Mouse (Mus musculus) myocyte (in vitro differentiated cells): ENCODE measurements around the gene Sez6l.

ENCODE experiments used
- CEBPB ChIP-seq: IDR thresholded peaks from 2 replicates; pipeline ENCODE4 v1.6.1; 2011; ENCODE audit warnings: mild to moderate bottlenecking, moderate library complexity; ENCODE audit not compliant: poor library complexity, insufficient read depth, severe bottlenecking
- E2F4 ChIP-seq: IDR thresholded peaks from one replicate; pipeline ENCODE4 v1.6.1; 2011; ENCODE audit warnings: mild to moderate bottlenecking, control low read depth, moderate library complexity; ENCODE audit not compliant: insufficient read depth
- MAX ChIP-seq: IDR thresholded peaks from one replicate; pipeline ENCODE4 v1.6.1; 2011; ENCODE audit warnings: low read depth, mild to moderate bottlenecking, control low read depth
- POLR2A ChIP-seq: IDR thresholded peaks from one replicate; pipeline ENCODE4 v1.6.1; 2011; ENCODE audit warnings: low read depth, mild to moderate bottlenecking, control low read depth, moderate library complexity; ENCODE audit not compliant: insufficient read length
- POLR2AphosphoS2 ChIP-seq: IDR thresholded peaks from one replicate; pipeline ENCODE4 v1.6.1; 2011; ENCODE audit warnings: low read depth, control low read depth; ENCODE audit not compliant: insufficient read length
- REST ChIP-seq: IDR thresholded peaks from one replicate; pipeline ENCODE4 v1.6.1; 2011; ENCODE audit warnings: mild to moderate bottlenecking, control low read depth, moderate library complexity; ENCODE audit not compliant: insufficient read depth, insufficient read length
- SRF ChIP-seq: IDR thresholded peaks from one replicate; pipeline ENCODE4 v1.6.1; 2011; ENCODE audit warnings: low read depth; ENCODE audit not compliant: control insufficient read depth, insufficient read length
- TCF12 ChIP-seq: IDR thresholded peaks from one replicate; pipeline ENCODE4 v1.6.1; 2011; ENCODE audit warnings: mild to moderate bottlenecking, control low read depth; ENCODE audit not compliant: poor library complexity, insufficient read depth, severe bottlenecking
- USF1 ChIP-seq: IDR thresholded peaks from one replicate; pipeline ENCODE4 v1.6.1; 2011; ENCODE audit warnings: low read depth, mild to moderate bottlenecking, control low read depth, moderate library complexity

DNA sequence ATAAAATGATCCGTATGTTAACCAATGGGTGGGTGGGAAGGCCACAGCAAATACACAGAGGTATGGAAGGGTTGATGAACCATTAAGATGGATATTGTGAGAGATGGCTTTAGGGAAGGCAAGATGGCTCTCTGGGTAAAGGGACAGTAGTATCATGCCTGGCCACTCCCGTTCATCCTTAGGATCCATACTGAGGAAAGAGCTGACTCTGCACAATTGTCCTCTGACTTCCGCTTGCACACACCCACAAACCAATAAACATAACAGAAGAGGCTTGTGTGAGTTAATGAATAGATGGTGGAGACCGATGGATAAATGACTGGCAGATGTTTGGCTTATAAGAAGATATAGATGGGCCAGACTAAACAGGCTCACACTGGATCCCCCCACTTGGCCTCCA lies 19.6 kb downstream of the Sez6l start:
- TF ChIP-seq POLR2A (no peak), POLR2AphosphoS2 (no peak), MAX (no peak), E2F4 (no peak), TCF12 (no peak), REST (no peak), SRF (no peak), USF1 (no peak), CEBPB (no peak)
